Mouse (Mus musculus): ENCODE measurements around the gene Sgcd. TPM values are rescaled to one million over a fixed set of nuclear protein-coding genes. Genes with fewer than 3 reads are reported as not detected.

Sgcd gene
- 10 to 100 TPM in 1 of 2 experiments, 1 to 10 TPM in 1; 9.8 to 12.3 TPM for total RNA-seq (2021)
- long read RNA-seq, experiment 1, partial matches to known transcripts = 0 of 2 reads
- long read RNA-seq, experiment 1, other reads (novel, unspliced or antisense) = 1 of 2 reads
- long read RNA-seq, experiment 2, partial matches to known transcripts = 0 of 3 reads
- long read RNA-seq, experiment 2, other reads (novel, unspliced or antisense) = 2 of 3 reads

- DNase-seq = peak; percentile 45 to 48
Measured at GRCm38 (mm10) chr11:47988697-47989533, at the start of gene Sgcd. Sgcd (minus strand) TSS chr11:47988969.

GRCm38 (mm10) chr11:48038051-48038450 lies 49.3 kb upstream of the Sgcd start:
- no peak for DNase-seq

- DNase-seq = no peak
Measured at GRCm38 (mm10) chr11:48012836-48013235, 24.1 kb upstream of the Sgcd start.

GRCm38 (mm10) chr11:47988333-47988696 lies 454 bp downstream of the Sgcd start:
- DNase-seq = peak; percentile 25 to 26

GRCm38 (mm10) chr11:47987893-47988267 lies 889 bp downstream of the Sgcd start:
- no peak for DNase-seq

GRCm38 (mm10) chr11:47987251-47987892 lies 1.4 kb downstream of the Sgcd start:
- DNase-seq = no peak

- DNase-seq = no peak
Measured at GRCm38 (mm10) chr11:47982152-47982551, 6.6 kb downstream of the Sgcd start.

- DNase-seq = no peak
Measured at GRCm38 (mm10) chr11:47981108-47981507, 7.7 kb downstream of the Sgcd start.

GRCm38 (mm10) chr11:47953291-47953690 lies 35.5 kb downstream of the Sgcd start:
- no peak for DNase-seq

GRCm38 (mm10) chr11:47952366-47952765 lies 36.4 kb downstream of the Sgcd start:
- DNase-seq = no peak

GRCm38 (mm10) chr11:47939795-47940194 lies 49.0 kb downstream of the Sgcd start:
- no peak for DNase-seq

- no peak for DNase-seq
Measured at GRCm38 (mm10) chr11:47917616-47918015, 71.2 kb downstream of the Sgcd start.

- no peak for DNase-seq
Measured at GRCm38 (mm10) chr11:47891617-47892172, 97.1 kb downstream of the Sgcd start.

- peak; percentile 3 to 12 for DNase-seq
Measured at GRCm38 (mm10) chr11:47890315-47890714, 98.5 kb downstream of the Sgcd start.

- no peak for DNase-seq
Measured at GRCm38 (mm10) chr11:47885310-47885709, 103.5 kb downstream of the Sgcd start.

- DNase-seq = no peak
Measured at GRCm38 (mm10) chr11:47883545-47883944, 105.2 kb downstream of the Sgcd start.

- DNase-seq = no peak
Measured at GRCm38 (mm10) chr11:47876633-47877170, 112.1 kb downstream of the Sgcd start.

GRCm38 (mm10) chr11:47845894-47846293 lies 142.9 kb downstream of the Sgcd start:
- DNase-seq = no peak

GRCm38 (mm10) chr11:47833283-47833682 lies 155.5 kb downstream of the Sgcd start:
- no peak for DNase-seq

GRCm38 (mm10) chr11:47810307-47810706 lies 178.5 kb downstream of the Sgcd start:
- no peak for DNase-seq

GRCm38 (mm10) chr11:47804101-47804715 lies 184.6 kb downstream of the Sgcd start:
- no peak for DNase-seq

GRCm38 (mm10) chr11:47777916-47778226 lies 210.9 kb downstream of the Sgcd start:
- DNase-seq = no peak
